Mouse (Mus musculus) lung, postnatal 4 days (tissue): Measurements from ENCODE around the gene Eif4g2.

Source experiments
- DNase-seq, 2 experiments: peaks; one replicate each; pipeline ENCODE4 v3.0.0; 2021

The Eif4g2 gene

DNA sequence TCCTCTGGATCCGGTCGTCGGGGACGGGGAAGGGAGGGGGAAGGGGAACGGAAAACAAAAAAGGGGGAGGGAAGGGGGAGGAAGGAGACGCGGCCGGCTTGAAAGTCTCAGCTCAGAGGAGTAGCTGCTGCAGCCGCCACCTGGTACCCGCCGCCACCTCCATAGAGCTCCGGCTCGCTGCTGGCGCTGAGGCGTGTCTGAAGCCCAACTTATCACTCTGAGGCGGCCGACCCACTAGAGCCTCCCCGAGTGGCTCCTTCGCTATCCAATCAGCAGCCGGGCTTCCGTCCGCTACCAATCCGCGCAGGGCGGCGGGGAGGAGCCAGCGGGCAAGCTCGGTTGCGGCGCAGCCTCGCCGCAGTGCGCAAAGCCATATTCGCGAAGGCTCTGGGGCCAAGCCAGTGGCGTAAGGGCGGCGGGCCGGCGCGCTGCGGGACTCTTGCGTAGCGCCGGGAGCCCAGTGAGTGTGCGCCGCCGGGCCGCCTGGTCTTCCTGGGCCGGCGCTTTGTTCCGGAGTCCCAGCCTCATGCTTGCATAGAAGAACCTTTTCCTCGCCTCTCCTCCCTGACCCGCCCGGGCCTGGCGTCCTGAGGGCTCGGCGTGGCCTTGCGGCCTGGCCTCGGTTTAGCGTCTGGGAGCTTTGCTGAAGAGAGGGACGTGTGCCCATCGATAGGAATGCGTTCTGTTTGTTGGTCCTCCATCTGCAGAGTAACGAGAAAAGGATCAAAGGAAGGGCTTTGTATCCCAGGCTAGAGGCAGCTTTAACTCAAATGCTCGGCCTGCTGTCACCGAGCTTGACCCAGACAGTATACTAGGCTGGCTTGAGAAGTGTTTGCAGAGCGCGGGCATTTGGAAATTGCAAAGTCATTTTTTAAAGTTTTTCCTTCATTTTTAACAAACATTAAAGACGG is at the start of gene Eif4g2:
Gene Eif4g2, minus strand, starts transcription at position 209 of the 911 bp plus-strand sequence.
- DNase-seq, result peak; percentile 99 to 100

DNA sequence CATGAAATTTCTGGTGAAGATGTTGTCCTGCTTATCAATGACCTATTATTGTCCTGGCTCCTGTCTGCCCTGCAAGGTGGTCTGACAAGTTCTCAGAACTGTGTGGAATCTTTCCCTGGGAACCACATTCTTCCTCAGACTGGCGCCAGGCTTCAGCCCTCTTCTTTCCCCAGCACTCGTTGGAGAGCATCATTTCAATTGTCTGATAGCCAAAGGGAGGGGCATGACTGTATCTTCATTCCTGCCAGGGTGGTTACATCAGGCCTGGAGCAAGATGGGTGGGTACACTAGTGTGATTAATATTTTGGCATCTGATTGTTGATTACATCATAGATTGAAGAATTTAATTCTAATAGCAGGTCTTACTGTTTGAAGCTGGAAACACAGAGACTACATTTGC is 49.8 kb upstream of the Eif4g2 start:
- no peak for DNase-seq

DNA sequence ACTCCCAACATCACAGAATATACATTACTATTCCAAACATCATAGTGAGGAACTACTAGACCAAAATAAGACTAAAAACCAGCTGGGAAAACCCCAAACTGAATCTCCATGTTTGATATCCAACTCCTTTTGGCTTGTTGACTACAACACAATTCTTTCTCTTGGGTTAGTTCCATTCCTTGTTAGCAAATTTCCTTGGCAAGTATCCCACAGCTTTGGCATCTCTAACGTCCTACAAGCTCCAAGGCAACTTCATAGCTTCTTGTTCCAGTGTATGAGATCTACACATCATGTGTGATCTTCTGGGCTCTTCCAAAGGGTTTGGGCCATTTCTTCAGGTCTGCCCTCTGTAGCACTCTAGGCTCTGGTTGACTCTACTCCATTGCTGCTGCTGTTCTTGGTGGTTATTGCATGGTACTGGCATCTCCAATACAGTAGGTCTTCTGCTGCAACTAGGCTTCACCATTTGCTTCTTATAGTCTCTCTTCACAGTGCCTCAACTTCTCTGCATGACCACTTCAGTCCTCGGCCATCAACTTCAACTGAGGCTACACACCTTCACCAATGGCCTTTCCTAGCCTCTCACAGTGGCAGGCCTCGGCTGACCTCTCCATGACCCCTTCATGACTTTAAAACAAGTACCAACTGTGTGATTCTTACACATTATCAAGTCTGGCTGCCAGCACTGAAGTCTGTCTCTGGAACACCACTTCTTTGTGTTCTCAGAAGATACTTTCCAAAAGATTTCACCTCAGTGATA is 44.0 kb upstream of the Eif4g2 start:
- DNase-seq, result no peak

DNA sequence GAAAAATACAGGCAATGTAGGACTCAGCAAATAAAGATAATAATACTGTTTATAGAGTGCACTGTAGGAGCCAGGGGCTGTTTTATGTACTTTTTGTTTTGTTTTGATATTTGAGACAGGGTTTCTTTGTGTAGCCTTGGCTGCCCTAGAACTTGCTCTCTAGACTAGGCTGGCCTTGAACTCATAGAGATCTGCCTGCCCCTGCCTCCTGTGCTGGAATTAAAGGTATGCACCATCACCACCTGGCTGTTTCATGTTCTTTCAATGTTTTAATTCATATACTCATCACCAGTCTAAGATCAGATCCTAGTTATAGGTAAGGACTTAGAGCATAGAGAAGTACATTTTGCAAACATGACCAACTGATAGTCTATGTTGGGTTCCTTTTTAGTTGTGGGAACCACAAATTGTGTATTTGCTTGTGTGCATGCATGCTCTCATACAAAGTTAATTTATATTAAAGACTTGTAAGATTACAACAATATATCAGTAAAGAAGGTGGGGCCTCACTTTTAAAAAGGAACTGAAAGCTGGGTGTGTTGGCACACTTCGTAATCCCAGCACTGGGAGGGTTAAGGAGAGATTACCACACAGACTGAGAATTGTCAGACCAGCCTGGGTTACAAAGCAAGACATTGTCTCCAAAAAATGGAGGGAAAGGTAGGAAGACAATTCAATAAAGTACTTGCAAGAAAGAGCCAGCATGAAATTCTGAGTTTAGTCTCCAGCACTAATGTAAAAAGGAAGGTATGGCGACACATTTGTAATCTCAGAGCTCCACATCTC is 41.1 kb upstream of the Eif4g2 start:
- no peak for DNase-seq

DNA sequence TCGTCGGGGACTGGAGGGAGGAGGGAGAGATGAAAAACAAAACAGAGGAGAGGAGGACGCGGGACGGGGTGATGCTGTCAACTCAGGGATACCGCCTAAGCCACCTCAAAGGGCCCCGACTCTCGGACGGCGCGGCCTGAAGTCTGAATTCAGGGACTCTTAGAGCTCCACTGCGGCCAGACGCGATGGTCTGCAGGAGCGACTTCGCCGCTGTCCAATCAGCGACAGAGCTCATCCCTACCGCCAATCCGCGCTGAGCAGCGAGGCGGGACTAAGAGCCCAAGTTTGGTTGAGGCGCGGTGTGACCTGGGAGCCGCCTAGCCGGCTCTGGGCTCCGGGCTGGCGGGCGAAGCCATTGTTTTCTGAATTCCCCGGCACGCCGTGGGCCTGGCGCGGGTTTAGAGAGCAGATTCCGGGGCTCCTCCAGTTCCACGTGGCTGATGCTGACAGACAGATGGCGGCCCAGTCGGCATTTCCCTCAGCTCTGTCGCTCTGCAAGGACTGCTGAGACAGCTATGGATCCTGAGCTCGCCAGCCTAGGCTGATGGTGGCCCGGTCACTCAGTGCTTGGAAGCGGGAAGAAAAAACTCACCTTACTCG is 39.8 kb upstream of the Eif4g2 start:
- DNase-seq, result peak; percentile 99

DNA sequence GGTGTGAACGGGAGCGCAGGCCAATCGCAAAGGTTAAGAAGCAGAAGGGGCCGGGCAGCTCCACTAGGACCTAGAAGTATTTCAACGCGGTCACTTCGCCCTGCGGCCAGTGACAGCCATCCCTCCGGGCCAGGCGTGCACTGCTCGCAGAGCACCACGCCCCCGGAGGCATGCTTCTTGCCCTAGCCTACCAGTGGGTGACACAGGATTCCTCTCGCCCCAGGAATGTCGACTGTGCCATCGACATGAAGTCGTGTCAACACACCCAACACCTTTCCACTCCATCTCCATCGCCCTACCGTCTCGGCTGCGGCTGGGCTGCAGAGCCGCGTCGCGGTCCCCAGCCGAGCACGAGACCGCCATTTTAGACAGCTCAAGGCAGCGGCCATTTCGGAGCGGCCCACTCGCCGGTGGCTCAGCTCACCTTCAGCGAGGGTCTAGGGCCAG is 39.3 kb upstream of the Eif4g2 start:
- peak; percentile 84 to 89 for DNase-seq

DNA sequence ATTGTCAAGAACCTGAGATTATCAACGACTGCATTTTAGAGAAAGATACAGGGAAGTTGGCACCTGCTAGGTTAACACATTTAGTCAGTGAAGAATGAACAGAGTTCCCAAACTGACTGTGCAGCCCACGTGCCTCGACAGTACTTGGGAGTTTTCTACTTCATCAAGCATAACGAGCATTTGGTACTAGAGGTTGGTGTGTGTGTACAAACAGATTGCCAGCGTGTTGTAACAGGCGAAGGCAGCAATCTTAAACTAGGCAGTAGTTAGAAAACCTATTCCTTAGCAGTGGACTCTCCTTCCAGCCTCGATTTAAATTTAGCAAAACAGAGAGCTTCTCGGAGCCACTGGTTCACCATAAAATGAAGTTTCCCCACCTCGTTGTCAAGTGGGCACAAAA is 38.7 kb upstream of the Eif4g2 start:
- DNase-seq, result no peak

DNA sequence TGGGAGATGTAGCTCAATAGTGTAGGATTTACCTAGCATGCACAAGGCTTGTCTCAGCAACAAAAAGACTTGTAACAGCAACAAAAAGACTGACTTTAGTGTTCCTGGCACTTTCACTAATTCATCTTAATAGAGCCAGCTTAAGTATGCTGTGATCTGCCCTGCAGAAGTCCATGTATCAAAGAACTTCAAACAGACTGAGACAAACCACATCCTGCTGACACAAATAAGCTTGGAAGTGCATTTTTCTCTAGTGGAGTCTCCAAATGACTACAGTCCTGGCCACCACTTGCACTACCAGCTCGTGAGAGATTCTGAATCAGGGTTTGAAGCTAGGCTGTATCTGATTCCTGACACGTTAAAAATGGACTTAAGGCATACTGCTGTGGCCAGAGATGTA is 26.7 kb upstream of the Eif4g2 start:
- no peak for DNase-seq

DNA sequence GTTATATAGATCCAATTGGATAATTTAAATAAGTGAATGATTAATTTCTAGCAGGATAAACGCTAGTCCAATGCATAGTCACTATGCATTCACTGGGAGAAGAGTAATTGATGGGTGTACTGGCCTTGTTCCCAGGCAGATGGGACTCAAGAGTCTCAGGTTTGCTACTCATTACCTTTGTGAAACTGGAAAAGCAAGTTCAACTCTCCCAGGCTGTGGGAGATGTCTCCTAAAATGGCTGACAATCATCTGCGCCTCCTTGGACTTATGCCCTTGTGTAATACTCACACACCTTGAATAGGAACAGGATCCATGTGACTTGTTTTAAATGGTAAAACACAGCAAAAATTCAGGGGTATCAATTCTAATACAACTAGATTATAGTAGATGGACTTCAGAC is 26.3 kb upstream of the Eif4g2 start:
- DNase-seq, result no peak

DNA sequence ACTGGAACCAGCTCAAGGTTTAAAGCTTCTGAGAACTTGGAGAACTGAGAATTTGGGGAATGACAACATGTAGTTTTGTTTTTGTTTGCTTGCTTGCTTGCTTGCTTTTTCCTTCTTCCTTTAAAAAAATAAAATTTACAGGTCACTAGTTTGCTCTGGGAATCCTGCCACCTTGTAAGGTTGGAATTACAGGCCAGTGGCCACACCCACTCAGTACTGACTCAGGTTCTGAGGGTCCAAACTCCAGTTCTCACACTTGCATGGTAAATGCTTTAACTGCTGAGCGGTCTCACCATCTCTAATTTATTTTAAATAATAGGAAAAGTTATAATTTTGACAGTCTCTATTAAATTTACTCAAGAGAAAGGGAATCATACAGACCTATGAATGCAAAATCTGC is 15.4 kb upstream of the Eif4g2 start:
- DNase-seq, result no peak

DNA sequence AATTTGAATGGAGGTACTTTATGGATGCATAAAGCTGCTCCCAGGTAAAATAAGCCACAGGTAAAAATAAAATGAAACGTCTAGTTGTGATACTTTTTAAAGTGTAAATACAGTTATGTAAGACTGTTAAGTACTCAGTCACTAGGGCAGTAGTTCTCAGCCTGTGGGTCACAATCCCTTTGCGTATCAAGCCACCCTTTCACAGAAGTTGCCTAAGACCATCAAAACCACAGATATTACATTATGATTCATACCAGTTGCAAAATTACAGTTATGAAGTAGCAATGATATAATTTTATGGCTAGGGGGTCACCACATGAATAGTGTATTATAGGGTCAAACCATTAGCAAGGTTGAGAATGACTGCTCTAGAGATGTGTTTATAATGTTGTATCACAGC is 12.3 kb upstream of the Eif4g2 start:
- DNase-seq, result no peak

DNA sequence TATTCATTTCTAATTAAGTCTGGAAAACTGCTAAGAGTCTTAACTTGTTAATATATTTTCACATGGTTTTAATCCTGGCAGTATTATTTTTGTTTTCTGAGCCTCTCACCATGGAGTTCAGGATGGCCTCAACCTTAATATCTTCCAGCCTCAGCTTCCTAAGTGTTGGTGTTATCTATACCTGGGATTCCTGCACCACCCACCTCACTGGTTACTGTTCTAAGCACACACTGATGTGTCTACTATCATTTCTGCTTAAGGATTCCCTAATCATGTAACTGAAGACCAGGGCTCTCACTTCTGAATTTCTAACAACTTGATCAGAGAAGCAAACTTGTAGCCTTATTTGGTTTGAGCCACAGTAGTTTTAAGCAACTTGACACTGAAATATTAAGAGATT is 2.3 kb upstream of the Eif4g2 start:
- DNase-seq, result no peak

DNA sequence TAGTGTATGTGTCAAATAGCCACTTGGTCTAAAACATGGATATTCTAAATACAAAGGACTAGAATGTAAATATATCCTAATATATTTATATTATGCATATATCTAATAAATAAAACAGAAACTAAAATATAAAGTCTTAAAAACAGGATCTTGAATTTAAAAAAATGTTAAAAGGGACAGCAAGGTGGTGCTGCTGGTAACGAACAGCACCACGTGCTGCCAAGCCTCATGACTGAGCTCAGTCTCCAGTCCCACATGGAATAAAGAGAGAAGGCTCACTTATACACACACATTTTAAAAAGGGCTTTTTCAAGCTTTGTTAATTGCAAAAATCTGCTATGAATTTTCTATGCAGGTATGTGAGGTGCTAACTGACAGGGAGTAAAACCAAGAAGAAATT is 1.6 kb upstream of the Eif4g2 start:
- DNase-seq, result no peak

DNA sequence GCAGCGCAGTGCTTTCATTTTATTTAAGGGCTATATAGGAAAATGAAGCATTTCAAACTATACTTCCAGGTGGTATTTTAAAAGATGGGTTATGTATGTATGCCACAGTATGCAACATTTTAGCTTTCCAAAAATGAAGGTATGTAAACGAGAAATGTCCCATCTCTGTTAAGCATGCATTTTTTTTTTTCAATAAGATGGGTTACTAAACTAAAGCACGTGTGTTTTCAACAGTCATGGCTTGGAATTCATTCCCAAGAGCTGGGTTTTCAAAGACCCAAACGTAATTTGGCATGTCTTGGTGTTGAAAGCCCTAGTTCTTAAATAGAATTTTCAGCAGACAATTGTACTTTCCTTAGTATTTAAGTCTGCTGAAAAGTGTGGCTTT is 897 bp upstream of the Eif4g2 start:
- no peak for DNase-seq

DNA sequence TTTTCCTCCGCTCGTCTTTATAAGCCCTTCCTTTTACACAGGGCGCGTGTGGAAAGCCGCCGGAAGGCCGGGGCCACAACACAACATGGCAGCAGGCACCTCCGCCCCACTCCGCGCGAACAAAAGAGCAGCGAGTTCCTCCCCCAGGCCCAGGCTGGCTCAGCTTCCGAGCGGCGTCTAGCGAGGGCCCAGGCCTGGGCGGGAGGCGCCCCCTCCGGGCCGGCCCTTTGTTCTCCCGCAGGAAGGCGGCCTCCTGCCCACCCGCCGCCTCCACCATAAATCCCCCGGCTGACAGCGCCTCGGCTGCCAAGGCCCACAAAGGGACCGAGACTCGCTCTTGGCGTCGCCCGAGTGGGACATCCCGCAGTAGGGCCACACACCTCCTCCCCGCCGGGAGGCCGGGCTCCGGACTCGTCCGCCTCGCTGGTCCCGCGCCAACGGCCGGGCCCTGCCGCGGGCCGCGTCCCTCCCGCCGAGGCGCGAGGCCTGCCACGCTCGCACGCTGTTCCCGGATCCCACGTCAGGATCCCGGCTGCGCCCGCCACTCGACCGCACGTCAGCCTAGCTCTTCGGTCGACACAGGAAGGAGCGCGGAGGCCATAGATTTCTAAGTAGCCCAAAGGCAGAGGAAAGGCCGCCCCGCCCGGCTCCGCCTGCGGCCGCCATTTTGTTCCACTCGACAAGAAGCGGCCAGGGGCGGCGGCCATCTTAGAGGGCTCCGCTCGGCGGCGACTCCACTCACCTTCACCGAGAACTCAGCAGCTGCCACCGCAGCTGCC is 598 bp downstream of the Eif4g2 start:
- peak; percentile 91 to 93 for DNase-seq

DNA sequence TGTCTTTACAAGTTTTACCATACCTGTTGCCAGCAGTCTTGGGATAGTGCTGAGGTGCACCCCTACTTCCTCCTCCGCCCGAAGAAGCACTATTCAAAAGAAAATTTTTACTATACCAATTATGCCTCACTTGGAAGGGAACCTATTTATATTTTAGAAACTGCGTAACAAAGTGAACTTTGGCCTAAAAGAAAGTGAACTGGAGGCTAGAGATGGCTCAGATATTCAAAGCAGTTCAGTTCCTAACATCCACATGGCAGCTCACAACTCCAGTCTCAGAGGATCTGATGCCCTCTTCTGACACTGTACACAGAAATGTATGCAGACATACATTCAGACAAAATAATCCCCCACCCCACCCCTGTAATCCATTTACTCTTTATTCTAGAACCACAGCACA is 2.0 kb downstream of the Eif4g2 start:
- no peak for DNase-seq

DNA sequence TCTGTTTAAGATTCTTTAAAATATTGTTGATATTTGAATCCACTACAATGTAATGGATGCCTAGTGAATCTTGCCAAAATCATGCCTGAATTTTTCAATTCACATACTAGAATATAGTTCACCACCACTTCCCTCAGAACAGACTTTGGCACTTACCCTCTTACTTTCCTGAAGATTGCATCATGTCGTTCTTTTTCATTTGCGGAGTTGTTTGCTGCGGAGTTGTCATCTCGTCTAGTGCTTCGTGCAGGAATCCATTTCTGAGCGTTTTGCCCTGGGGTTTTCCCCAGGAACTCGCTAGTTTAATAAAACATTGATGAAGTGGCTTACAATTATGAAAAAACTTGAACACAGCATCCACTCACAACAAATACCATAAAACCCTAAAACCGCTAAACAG is 2.8 kb downstream of the Eif4g2 start:
- no peak for DNase-seq

DNA sequence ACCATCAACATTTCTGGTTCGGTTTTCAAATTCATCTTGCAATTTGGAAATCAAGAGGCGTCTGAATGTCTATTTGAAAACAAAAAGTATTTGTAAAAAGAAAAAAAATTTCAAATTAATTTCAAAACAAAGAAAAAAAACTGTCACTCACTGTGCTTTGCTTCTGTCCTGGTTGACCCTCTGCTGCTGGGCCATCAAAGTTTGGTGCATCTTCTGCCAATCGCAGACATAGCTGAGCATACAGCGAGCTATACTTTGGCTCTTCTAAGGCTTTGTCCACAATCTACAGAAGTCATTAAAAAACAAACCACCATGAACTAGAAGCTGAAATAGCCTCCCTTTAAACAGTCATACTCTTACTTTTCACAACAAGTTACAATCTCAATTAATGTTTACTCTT is 4.6 kb downstream of the Eif4g2 start:
- DNase-seq, result no peak

DNA sequence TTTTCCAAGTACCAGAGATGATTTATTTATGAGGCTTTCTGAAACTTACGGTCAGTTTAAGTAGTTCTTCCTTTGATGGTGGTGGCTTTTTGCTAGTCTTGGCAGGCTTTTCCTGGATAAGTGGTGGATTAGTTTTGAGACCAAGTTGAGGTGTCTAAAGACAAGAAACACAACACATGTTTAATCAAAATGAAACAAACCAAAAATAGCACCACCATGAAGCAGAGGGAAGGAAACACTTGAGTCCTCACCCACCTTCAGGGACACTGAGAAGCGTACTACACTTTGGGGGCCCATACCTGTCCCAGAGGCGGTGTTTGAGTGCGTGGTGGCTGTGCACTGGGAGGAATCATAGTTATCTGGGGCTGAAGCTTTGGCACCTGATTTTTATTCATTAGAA is 7.5 kb downstream of the Eif4g2 start:
- no peak for DNase-seq

DNA sequence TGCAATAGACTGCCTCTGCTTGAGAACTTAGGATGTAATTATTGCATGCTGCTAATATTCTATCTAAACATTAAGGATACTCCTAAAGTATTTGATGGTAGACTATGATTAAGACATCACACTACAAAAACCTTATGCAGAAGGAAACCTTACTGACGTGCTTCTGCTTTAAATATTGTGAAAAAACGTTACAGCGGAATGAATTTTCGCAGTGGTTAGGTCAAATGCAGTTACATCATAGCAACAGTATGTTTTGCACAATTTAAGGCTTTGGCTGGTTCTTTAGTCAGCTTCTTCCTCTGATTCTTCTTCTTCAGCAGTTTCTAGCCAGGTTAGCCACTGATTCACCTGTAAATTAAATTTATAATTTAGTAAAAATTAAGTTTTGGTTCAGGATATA is 10.4 kb downstream of the Eif4g2 start:
- DNase-seq, result no peak

DNA sequence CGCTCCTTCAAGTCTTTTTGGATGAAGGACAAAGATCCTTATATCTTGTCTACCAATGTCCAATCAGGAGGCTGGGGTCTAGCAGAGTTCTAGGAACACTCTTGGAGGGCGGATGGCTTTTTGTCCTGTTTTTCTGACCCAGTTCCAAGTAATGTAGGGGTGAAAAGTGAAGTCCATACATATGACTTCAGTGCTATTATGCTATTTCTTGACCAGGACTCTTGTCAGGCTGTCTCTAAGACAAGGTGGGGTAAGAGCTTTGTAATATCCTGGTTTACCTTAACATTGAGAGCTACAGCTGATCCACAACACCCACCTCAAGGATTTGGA is 12.7 kb downstream of the Eif4g2 start:
- no peak for DNase-seq

DNA sequence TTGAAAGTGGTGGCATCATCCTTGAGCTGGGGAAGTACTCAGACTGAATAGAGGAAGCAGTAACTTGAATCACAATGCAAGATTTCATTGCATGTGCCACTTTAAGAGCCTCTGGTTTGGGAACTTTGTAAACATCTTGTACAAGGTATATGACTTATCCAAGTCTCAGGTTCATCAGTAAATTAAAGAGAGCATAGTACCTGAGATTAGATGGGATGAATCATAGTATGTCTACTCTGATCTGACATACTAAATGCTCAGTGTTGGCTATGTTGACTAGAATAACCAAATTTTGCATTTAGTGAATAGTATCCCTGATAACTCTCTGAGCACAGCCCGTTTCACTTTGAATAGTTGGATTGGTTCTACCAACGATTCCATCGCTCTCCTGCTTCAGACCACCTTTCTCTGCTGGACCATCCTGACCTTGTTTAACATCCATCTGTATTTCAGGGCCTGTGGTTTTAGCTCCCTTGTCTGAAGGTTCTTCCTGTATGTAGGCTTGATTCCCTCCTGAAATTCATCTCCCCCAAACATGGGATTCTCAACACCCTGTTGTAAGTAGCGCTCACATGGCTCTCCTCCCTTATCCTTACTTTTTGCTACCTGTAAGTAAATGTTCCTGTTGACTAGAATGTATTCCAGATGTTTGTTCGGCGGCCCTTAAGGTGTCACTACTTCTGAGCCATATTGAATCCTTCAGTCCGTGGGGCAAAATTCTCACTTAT is 13.2 kb downstream of the Eif4g2 start:
- no peak for DNase-seq
